Mouse (Mus musculus): ENCODE measurements around the gene Gsdma3.
"Not testable (repeated sequence)": the region's sequence is repeated elsewhere in the genome, so short reads cannot be mapped to it uniquely, and the experiment has no call there.

Gene Gsdma3

DNA sequence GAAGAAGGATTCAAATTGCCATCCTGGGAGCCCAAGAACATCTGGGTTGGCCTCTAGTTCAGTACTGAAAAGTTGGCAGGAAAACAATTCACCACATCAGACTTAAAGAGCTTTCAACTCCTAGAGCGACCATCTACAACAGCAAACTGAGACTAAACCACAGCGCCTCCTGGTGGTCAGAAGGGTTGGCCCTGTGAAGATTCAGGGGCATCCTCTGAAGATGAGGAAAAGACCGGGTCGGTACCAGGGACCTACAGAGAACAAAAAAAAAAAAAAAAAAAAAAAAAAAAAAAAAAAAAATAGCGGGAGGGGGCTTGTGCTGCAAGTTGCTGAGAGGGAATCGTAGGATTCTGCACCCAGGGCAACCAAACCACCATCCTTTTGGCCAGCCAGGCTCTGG is 28.8 kb upstream of the Gsdma3 start:
- peak; percentile 62 to 78 for DNase-seq

DNA sequence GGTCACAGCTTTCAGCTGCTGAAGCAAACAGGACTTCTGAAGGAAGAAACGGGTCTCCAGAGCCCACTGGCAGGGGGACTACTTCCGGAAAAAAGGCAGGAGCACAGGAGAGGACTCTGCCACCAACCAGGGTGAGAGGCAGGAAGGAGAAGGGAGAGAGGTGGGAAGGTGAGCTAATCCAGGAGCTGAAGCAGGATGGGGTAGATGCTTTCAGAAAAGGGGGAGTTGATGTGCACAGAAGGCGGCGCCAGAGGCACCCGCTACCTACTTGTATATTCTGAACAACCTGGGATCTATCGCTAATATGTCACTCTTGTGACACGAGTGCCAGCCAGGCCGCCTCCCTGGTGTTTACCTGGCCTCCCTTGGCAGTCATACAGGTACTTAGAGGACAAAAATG is 28.2 kb upstream of the Gsdma3 start, which contains the start of gene Lrrc3c:
Gene Lrrc3c (plus strand): TSS at position 301 of the 400 bp plus-strand sequence.
- DNase-seq = peak in 1 of 2 experiments; percentile 16

DNA sequence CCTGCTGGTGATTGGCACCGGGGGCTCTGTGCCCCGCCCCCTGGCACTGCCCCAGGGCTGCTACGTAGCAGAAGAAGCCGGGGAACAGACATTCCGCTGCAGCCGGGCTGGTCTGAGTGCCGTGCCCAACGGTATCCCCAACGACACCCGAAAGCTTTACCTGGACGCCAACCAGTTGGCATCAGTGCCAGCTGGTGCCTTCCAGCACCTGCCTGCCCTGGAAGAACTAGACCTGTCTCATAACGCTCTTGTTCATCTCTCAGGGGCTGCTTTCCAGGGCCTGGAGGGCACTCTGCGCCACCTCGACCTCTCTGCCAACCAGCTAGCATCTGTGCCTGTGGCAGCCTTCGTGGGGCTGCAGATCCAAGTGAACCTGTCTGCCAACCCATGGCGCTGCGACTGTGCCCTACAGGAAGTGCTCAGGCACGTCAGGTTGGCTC is 27.3 kb upstream of the Gsdma3 start:
- peak; percentile 27 to 52 for DNase-seq

DNA sequence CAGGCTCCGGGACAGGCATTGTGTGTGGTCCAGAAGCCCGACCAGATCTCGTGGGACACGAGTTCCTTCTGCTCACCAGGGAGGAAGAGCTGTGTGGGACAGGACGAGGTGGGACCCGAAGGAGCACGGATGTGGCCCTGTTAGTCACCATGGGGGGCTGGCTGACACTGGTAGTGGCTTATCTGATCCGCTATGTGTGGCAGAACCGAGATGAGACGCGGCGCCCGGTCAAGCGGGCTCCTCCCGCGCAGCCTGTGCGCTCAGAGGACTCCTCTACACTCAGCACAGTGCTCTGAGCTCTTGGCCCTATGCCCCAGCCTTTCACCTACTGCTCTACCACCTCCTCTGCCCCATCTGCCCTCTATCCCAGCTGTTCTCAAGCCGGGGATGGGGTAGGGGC is 26.9 kb upstream of the Gsdma3 start:
- peak in 1 of 2 experiments; percentile 23 for DNase-seq

DNA sequence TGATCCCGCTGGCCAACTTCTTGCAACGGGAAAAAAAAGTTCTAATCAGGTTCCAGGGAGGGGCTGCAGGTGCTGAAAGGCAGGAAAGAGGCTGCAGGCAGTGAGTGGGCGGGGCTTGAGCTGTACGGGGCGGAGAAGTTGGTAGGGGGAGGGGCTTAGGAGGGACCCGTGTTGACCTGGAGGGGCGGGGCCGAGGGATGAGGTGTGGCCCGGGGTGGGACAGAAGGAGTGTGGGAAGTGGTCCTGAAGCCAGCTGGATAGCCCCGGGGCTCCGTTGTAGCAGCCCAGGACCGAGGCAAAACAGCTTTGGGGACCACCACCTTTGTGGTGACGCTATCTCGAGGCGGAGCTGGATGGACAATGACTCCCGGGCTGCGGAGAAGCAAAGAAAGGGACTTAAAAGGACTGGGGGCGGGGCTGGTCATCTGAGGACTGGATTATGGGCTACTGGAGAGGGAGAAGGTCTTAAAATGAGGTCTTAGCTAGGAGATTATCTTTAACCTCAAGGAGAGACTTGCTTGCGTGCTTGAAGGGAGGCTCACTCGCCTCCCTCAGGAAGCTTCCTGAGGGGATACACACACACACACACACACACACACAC is 24.0 kb upstream of the Gsdma3 start:
- DNase-seq = peak; percentile 49 to 60

DNA sequence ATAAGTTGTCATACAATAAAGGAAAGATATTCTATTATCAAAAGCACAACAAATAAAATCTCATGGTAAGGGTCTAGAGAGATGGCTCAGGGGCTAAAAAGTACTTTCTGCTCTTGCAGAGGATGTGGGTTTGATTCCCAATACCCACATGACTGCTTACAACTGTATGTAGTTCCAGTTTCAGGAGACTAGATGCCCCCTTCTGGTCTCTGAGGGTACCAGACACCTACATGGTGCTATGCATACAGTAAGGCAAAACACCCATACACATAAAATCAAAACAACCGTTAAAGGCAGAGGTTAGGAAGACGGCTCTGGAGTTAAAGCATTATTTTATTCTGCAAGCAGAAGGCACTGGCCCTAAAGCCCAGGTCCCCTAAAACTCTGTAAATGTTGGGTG is 22.2 kb upstream of the Gsdma3 start:
- DNase-seq = no peak

DNA sequence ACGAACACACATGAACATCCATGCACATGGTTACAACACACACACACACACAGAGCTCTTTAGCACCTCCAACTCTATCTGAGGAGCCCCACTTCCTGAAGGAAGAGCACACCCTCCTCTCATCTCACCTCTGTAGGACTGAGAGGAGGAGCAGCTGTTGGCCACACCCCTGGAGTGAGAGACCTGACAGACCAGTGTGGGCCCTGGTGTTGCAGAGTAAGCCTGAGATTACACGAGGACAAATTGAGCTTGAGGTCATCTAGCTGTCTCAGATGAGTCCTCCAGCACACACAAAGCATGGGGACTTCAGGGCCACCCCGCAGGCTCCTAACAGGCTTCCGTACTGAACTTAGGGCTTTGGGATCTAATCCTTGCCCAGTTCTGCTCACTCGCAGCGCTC is 21.2 kb upstream of the Gsdma3 start:
- DNase-seq = peak in 1 of 2 experiments; percentile 10

DNA sequence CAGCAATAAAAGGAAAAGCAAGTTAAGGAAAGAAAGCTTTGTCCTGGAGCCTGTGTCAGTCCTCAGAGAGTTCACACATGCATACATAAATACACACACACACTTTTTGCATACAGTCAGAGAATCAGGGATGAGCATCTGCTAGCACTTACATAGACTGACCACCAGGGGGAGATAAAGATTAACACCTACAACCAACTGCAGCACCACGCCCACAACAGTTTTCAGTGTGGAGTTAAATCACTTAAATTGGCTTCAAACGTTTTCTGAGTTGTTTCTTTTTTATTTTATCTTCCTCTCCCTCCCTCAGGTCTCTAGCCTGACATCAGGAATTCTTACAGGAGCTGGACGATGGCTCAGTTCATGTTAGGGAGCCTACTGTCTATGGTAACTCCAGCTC is 19.4 kb upstream of the Gsdma3 start:
- DNase-seq = peak; percentile 5 to 40

DNA sequence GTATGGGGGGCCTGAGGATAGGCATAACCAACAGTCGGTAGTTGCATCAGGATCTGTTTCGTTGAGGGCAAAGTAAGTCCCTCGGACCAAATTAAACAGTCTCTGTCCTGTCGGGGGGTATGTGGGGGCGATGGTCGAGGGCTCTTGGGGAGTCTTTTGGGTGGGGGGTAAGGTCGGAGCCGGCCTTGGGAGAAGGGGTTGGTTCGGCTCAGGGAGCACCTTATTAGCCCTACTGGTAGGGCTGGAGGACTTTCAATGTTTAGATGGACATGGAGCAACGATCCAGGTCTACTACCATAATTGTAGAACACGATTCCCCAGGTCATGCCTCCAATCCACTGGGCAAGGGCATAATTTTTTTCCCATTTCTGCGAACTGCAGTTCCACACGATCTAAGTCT is 5.4 kb upstream of the Gsdma3 start:
- no peak for DNase-seq

DNA sequence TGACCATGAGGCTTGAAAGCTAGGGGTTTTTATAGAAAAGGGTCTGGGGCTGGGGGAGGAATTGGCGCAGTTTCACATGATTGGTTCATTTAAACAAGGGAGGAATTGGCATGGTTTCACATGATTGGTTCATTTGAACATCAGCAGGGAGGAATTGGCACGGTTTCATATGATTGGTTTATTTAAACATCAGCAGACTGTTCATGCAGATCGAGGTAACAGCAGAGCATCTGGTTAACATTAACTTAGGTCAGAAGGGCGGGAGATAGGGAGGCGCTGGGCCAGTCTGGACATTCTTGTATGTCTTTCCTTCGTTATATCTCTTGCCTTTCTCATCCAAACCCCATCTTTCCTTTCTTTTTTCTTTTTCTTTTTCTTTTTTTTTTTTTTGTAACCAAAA is 2.2 kb upstream of the Gsdma3 start:
- not testable (repeated sequence) for DNase-seq

DNA sequence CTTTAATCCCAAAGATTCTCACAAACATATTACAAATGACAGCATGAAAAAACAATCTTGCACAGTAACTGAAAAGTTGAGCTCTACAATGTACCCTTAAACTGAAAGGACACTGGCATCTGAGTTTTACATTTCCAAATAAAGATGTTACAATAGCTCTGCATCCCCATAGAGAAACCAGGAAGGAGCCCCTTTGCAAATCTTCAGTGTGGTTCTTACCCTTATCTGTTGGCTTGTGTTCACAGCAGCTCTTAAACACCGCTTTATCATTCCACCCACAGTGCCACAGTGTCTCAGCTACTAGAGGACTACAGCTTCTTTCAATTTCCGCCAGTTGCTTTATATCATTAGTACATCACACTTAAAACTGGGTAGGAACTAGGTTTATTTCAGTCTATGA is 1.8 kb upstream of the Gsdma3 start:
- not testable (repeated sequence) for DNase-seq

DNA sequence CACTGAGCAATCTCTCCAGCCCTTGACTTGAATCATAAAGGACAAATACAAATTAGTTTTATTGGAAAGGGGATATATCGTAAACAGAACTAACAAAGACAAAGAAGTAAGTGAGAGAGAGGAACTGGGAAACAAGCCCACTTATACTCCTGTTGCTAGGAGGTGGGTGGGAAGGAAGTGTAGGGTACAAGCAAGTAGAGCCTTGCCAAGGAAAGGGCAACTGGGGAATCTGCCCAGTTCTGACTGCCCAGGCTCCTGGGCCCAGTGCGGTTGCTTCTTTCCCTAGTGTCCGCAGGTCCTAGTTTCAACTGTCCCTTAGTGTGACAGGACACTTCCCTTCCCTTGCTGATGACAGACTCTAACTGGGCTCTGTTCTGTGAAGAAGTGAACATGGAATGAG is 2.5 kb downstream of the Gsdma3 start:
- DNase-seq = no peak

DNA sequence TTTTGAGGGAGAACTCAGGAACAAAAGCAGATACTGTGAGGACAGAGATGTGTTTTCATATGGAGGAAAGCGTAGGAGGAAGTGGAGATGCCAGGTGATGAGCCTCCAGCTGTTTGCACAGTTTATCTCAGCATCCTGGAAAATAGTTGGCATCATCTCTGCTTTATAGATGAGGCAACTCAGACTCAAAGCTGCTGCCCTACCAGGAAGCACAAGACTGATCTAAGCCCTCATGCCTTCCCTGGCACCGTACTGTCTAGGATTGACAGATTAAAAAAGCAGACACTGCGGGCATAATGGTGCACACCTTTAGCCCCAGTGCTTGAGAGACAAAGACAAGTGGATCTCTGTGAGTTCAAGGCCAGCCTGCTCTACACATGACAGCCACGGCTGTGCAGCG is 4.5 kb downstream of the Gsdma3 start:
- DNase-seq = no peak

DNA sequence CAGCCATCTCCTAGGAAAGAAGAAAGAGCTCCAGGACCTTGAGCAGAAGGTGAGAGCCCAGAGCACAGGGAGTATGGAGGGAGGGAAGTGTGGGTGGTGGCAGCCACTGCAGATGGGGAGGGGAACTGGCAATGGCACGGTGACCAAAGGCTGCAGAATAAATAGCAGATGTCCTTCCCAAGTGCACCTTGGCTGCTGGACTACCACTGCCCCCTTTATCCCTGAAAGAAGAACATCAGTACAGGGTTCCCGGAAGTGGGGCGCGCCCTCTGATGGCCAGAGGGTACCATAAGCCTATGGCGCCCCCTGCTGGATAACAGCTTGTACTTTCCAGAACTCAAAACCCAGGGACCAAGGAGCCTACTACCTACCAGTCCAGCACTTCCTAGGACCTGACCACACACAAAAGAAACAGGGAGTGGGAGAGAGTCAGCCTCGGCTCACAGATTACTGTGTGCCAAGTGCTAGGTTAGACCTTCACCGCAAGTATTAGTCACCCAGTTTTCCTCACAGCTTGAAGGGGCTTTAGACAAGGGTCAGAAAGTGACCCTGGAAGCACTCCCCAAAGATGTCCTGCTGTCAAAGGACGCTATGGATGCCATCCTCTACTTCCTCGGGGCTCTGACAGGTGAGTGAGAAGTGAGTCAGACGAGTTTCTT is 9.3 kb downstream of the Gsdma3 start:
- DNase-seq = peak; percentile 36 to 46

DNA sequence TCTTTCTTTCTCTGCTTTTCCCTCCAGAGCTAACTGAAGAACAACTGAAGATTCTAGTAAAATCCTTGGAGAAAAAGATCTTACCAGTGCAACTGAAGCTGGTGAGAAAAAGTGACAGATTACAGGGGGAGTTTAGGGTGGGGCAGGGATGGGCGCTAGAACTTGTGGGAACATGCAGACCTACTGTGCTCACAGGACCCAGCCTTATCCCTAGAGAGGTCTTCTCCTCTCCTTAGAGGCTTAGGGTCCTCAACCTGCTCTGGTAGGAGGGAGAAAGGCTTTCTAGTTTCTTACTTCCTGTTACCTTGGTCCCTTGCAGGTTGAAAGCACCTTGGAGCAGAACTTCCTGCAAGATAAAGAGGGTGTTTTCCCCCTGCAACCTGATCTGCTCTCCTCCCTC is 11.3 kb downstream of the Gsdma3 start:
- DNase-seq = no peak

DNA sequence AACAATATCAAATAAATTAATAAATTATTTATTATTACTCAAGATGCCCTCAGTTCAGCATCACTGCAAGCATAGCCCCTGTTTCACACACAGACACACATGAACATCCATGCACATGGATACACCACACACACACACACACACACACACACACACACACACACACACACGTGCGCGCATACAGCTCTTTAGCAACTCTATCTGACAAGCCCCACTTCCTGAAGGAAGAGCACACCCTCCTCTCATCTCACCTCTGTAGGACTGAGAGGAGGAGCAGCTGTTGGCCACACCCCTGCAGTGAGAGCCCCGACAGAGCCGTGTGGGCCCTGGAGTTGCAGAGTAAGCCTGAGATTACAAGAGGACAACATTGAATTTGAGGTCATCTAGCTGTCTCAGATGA is 13.9 kb downstream of the Gsdma3 start:
- no peak for DNase-seq

DNA sequence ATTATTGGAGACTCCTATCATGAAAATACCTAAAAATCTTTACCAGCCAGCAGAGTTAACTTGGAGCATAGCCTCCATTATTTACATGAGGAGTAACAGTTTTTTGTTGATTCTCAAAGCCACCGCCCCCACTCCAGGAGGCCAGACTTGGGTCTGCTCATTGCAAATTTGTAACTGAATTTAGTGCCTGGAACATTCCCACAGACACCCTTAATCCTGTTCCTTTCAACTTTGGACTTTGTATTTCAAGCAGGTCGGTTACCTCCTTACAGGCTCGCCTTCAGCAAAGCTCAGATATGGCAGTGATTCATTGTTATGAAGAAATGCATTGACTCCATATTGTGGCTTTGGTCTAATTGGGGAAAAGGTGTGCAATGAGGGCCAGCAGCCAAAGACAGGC is 18.6 kb downstream of the Gsdma3 start:
- no peak for DNase-seq

DNA sequence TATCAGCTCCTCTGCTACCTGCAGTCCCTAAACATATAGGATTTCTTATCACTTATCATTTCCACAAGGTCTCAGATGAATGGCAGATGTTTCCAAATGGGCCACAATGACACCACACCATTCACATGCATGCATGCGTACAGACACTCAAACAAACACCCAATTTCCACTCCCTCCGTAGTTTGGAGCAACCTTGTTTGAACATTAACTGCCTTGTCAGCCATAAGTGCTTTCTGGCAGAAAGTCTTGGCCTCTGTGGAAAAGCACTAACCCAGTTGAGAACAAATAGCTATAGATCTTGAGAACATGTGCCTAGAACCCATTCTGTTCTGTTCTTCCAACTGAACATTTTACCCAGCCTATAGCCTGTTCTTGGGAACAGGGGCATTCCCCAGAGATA is 19.8 kb downstream of the Gsdma3 start:
- no peak for DNase-seq

DNA sequence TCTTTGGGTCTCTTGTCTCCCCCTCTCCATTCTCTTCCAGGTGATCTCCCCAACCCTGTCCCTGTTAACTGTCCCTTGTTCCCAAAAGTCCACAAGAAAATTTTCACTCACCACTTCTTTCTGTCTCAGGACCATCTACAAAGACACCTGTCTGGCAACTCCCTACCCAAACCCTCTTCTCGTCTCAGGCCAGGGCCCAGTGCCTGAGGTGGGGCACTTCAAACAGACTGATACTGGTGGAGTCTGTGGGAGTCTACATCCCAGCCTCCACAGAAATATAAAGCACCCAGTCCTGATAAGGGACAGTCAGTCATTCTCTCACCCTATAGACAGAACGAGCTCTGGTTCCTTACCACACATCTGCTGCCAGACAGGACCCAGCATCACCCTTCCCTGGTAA is 20.3 kb downstream of the Gsdma3 start, which contains the start of gene Gsdma2:
Gene Gsdma2 (plus strand): TSS at position 301 of the 400 bp plus-strand sequence.
- DNase-seq = no peak

DNA sequence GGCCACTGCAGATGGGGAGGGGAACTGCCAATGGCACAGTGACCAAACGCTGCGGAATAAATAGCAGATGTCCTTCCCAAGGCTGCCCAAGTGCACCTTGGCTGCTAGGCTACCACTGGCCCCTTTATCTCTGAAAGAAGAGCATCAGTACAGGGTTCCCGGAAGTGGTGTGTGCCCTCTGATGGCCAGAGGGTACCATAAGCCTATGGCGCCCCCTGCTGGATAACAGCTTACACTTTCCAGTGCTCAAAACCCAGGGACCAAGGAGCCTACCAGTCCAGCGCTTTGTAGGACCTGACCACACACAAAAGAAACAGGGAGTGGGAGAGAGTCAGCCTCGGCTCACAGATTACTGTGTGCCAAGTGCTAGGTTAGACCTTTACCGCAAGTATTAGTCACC is 28.9 kb downstream of the Gsdma3 start:
- peak; percentile 37 to 56 for DNase-seq

DNA sequence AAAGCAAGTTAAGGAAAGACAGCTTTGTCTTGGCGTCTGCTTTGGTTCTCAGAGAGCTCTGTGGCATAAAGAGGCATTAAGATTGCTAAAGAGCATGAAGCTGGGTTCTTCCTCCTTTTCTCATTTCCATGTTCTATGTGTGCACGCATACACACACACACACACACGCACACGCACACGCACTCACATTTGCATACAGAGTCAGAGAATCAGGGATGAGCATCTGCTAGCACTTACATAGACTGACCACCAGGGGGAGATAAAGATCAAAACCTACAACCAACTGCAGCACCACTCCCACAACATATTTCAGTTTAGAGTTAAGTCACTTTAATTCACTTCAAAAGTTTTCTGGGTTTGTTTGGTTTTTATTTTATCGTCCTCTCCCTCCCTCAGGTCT is 34.4 kb downstream of the Gsdma3 start:
- DNase-seq = peak; percentile 40 to 50

DNA sequence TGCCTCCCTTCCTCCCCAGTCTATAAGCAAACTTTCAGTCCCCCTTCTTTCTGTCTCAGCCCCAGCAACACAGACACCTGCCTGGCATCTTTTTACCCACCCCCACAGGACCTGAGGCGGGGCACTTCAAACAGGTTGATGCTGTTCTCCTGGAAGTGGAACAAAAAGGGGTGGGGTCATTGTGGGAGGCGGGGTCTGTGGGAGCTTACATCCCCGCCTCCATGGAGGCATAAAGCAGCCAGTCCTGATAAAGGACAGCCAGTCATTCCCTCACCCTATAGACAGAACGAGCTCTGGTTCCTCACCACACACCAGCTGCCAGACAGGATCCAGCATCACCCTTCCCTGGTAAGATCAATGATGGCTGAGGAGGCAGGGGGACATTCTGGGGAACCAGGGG is 37.9 kb downstream of the Gsdma3 start, which contains the start of gene Gsdma:
Gene Gsdma (plus strand): TSS at position 261 of the 400 bp plus-strand sequence.
- no peak for DNase-seq

DNA sequence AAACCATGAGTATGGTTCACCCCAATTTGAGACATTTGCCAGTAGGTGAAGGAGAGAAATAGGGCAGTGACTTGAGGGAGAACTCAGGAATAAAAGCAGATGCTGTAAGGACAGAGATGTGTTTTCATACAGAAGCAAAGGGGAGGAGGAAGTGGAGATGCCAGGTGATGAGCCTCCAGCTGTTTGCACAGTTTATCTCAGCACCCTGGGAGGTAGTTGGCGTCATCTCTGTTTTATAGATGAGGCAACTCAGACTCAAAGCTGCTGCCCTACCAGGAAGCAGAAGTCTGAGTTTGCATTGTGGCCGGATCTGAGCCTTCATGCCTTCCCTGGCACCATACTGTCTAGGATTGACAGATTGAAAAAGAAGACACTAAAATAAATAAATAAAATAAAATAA is 42.8 kb downstream of the Gsdma3 start:
- DNase-seq = no peak

DNA sequence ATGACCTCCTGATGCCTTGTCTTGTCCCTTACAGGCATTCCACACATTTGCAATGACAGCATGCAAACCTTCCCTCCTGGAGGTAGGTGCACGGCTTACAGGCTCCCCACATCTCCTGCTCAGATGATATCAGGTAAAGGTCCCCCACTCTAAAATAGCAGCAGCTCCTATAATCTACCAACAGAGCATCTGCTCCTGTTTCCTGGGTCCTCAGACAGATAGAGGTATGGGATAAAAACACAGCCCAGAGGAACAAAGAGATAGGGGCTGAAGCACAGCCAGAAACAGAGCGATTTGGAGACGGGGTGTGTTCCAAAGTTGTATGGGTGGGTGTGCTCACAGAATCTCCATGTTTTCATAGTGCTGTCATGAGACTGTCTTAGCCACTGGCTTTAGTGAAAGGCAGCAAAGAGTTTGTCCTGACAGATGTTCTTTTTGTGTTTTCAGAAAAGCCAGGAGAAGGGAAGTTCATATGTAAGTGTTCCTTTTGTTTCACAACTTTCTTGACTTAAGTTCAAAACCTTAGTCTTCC is 45.2 kb downstream of the Gsdma3 start:
- no peak for DNase-seq

Measured in lung, postnatal 4 days (tissue).